Mouse (Mus musculus): Measurements from ENCODE around the gene Itch.

DNA sequence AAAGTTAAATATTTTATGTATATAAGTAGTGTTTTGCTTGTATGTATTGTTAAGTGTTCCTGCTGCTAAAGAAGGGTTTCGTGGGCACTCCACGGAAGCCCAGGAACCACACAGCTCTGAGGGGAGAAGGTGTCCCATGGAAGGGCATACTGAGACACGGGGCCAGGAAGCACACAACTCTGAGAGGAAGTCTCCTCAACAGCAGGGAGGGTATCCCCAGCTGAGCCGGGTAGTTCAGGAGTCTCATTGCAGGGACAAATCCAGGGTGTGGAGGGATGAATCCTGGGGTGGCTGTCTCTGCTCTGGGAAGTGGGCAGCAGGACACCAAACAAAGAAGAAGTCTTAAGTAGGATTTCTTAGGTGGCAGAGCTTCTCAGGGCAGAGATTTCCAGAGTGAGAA lies 104.0 kb downstream of the Itch start:
- TF ChIP-seq CTCF (IDR thresholded peaks at IDR 0.05; ENCODE audit: insufficient read depth, low read depth, low read length): no peak
- no peak for TF ChIP-seq POLR2A (IDR thresholded peaks at IDR 0.05; ENCODE audit: insufficient read depth, low read depth, low read length)

All from olfactory bulb, adult 2 months (tissue).